13 mouse cellular contexts compared by ENCODE assay signal in the genomic region with DNA sequence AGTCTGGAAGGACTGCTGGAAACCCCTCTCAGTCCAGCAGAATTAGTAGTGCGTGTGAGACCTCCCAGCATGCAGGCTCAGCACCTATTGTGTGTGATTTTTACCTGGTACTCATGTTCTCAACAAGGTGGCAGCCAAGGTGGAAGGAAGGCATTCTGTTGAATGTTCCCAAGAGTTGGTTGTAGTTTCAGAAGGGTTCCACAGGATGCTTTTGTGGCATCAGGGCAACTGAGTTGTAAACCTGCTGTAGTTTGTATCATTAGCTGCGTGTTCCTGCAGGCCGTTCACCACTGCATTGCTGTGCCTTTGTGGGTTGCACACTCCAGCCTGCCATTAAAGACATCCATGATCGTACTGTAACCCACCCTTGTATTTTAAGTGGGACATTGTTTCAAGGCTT.
DNase-seq lines count a peak whose midpoint lies in the region; ATAC-seq and TF ChIP-seq lines count a peak whose summit lies in the region.
"Had no signal": no experiment of that assay in that cellular context is flagged by ENCODE, and none has a peak within 500 bp of the region (broad histone marks: within the 10 kb centered on the region; RNA-seq: fewer than 3 reads in every experiment).

No protein-coding gene starts in this region.

- DNase-seq in heart, postnatal 36 days: no peak
- no peak for DNase-seq in lung, adult 18-20 months
- DNase-seq in heart, postnatal 0 days (ENCODE audit: low spot score): no peak
- DNase-seq in adrenal gland, postnatal 14 days: no peak
- no peak for DNase-seq in Muller cell, postnatal 12 days (ENCODE audit: inconsistent ontology term)
- DNase-seq: thymus, postnatal 36 days had no signal

- H3K4me3 ChIP-seq in heart, embryonic 11.5 days (ENCODE audit: low read depth, low read length): no peak overlapping the region
- no peak overlapping the region for H3K4me3 ChIP-seq in lung, embryonic 15.5 days
- no peak overlapping the region for H3K4me3 ChIP-seq in heart, postnatal 0 days (ENCODE audit: low read depth, low read length)
- no peak overlapping the region; the same call in 1 of the 2 replicates for H3K4me3 ChIP-seq in stomach, embryonic 16.5 days (replicated peaks; ENCODE audit: low read length)
- H3K4me3 ChIP-seq: hindbrain, embryonic 15.5 days; liver, embryonic 15.5 days; midbrain, embryonic 12.5 days; neural tube, embryonic 13.5 days had no signal

- no peaks in the 10 kb centered on the region for H3K9me3 ChIP-seq in heart, embryonic 11.5 days (replicated peaks; ENCODE audit: control insufficient read depth, low read length)
- no peaks in the 10 kb centered on the region for H3K9me3 ChIP-seq in lung, embryonic 15.5 days
- no peaks in the 10 kb centered on the region for H3K9me3 ChIP-seq in heart, postnatal 0 days (replicated peaks; ENCODE audit: control insufficient read depth, low read length)
- H3K9me3 ChIP-seq in stomach, embryonic 16.5 days (replicated peaks; ENCODE audit: control insufficient read depth, low read length): 0 out of 2 replicates have a peak, but pooled peaks cover 3% of the 10 kb centered on the region
- H3K9me3 ChIP-seq: hindbrain, embryonic 15.5 days; liver, embryonic 15.5 days; midbrain, embryonic 12.5 days; neural tube, embryonic 13.5 days had no signal

- ATAC-seq in heart, embryonic 11.5 days (replicated peaks; ENCODE audit: insufficient number of reproducible peaks, low FRiP score, low TSS enrichment): no peak
- ATAC-seq in lung, embryonic 15.5 days (ENCODE audit: borderline replicate concordance, extremely low read depth, low FRiP score, low TSS enrichment): no peak
- ATAC-seq in heart, postnatal 0 days (ENCODE audit: insufficient read depth, low read depth): no peak
- ATAC-seq in stomach, embryonic 16.5 days (ENCODE audit: insufficient read depth, low FRiP score): no peak

- H3K4me2 ChIP-seq in heart, embryonic 11.5 days: no peak overlapping the region
- no peak overlapping the region for H3K4me2 ChIP-seq in lung, embryonic 15.5 days
- H3K4me2 ChIP-seq in heart, postnatal 0 days (ENCODE audit: low read depth, low read length): no peak overlapping the region
- H3K4me2 ChIP-seq in stomach, embryonic 16.5 days (ENCODE audit: low read depth, low read length): no peak overlapping the region
- H3K4me2 ChIP-seq: hindbrain, embryonic 15.5 days; liver, embryonic 15.5 days; midbrain, embryonic 12.5 days; neural tube, embryonic 13.5 days had no signal

- intact Hi-C loops in heart, postnatal 36 days (cut with DNase I): loop anchor here (5.0 kb wide), 1 partner anchor 74 kb away; no protein-coding TSS in a partner anchor

- H3K27me3 ChIP-seq in heart, embryonic 11.5 days (ENCODE audit: control insufficient read depth, insufficient read depth, low read length): no peaks in the 10 kb centered on the region
- no peaks in the 10 kb centered on the region for H3K27me3 ChIP-seq in lung, embryonic 15.5 days
- H3K27me3 ChIP-seq in heart, postnatal 0 days (ENCODE audit: control insufficient read depth, insufficient read depth, low read length): no peaks in the 10 kb centered on the region
- H3K27me3 ChIP-seq in stomach, embryonic 16.5 days (ENCODE audit: control insufficient read depth, insufficient read depth, low read length): no peaks in the 10 kb centered on the region
- H3K27me3 ChIP-seq: hindbrain, embryonic 15.5 days; liver, embryonic 15.5 days; neural tube, embryonic 13.5 days had no signal

- H3K36me3 ChIP-seq in heart, embryonic 11.5 days (ENCODE audit: control insufficient read depth, insufficient read depth, low read length): peaks cover 3% of the 10 kb centered on the region
- peaks cover 26% of the 10 kb centered on the region; the same call in 1 of the 2 replicates for H3K36me3 ChIP-seq in lung, embryonic 15.5 days
- H3K36me3 ChIP-seq in heart, postnatal 0 days (replicated peaks; ENCODE audit: control insufficient read depth, insufficient read depth, low read length): peaks cover 27% of the 10 kb centered on the region
- peaks cover 10% of the 10 kb centered on the region for H3K36me3 ChIP-seq in stomach, embryonic 16.5 days (ENCODE audit: control insufficient read depth, insufficient read depth, low read length)
- H3K36me3 ChIP-seq: hindbrain, embryonic 15.5 days; midbrain, embryonic 12.5 days had no signal

- peaks cover 64% of the 10 kb centered on the region for H3K4me1 ChIP-seq in heart, embryonic 11.5 days (ENCODE audit: control insufficient read depth, insufficient read depth, low read length)
- H3K4me1 ChIP-seq in lung, embryonic 15.5 days: peaks cover 61% of the 10 kb centered on the region
- peaks cover 73% of the 10 kb centered on the region for H3K4me1 ChIP-seq in heart, postnatal 0 days (ENCODE audit: control insufficient read depth, insufficient read depth)
- peaks cover 64% of the 10 kb centered on the region for H3K4me1 ChIP-seq in stomach, embryonic 16.5 days (ENCODE audit: control insufficient read depth, insufficient read depth, low read length)

- 88% methylated on average over 4 of the region's 4 CpGs for WGBS in heart, embryonic 11.5 days (ENCODE audit: insufficient replicate concordance)
- 82% methylated on average over 4 of the region's 4 CpGs for WGBS in lung, embryonic 15.5 days
- 77% methylated on average over 4 of the region's 4 CpGs for WGBS in heart, postnatal 0 days
- WGBS in stomach, embryonic 16.5 days: 88% methylated on average over 4 of the region's 4 CpGs

- H3K27ac ChIP-seq in heart, embryonic 11.5 days (ENCODE audit: low read depth, low read length): peak overlapping the region; percentile 30; the same call in 1 of the 2 replicates
- peak overlapping the region; percentile 21; the same call in 1 of the 2 replicates for H3K27ac ChIP-seq in lung, embryonic 15.5 days
- H3K27ac ChIP-seq in heart, postnatal 0 days (ENCODE audit: low read depth): peak overlapping the region; percentile 73
- peak overlapping the region; percentile 19 for H3K27ac ChIP-seq in stomach, embryonic 16.5 days (ENCODE audit: low read length)
- H3K27ac ChIP-seq: hindbrain, embryonic 15.5 days; liver, embryonic 15.5 days; midbrain, embryonic 12.5 days had no signal

- no peak for TF ChIP-seq CTCF in heart, postnatal 0 days (IDR thresholded peaks at IDR 0.05; ENCODE audit: low read depth)

- no peak for TF ChIP-seq EP300 in heart, postnatal 0 days (IDR thresholded peaks at IDR 0.05; ENCODE audit: low read depth)

- peak overlapping the region; percentile 29; the same call in 1 of the 2 replicates for H3K9ac ChIP-seq in heart, embryonic 11.5 days (ENCODE audit: low read depth, low read length)
- H3K9ac ChIP-seq in lung, embryonic 15.5 days: no peak overlapping the region
- 0 out of 2 replicates have a peak overlapping the region, but pooled peaks have one; percentile 1 for H3K9ac ChIP-seq in heart, postnatal 0 days (replicated peaks; ENCODE audit: low read depth, low read length)
- H3K9ac ChIP-seq in stomach, embryonic 16.5 days (ENCODE audit: low read length): peak overlapping the region; percentile 43; the same call in 1 of the 2 replicates
- H3K9ac ChIP-seq: hindbrain, embryonic 15.5 days; liver, embryonic 15.5 days; midbrain, embryonic 12.5 days; neural tube, embryonic 13.5 days had no signal

Comparison
In these comparisons a context has a peak if more than half of its experiments do, and no peak if none do; other contexts are left out.
1. H3K27ac ChIP-seq: peak in every context shown above with its lines; median percentile 73 in heart, postnatal 0 days; 30 in heart, embryonic 11.5 days; 21 in lung, embryonic 15.5 days; 19 in stomach, embryonic 16.5 days.